Mouse (Mus musculus) kidney, postnatal 36 days (tissue): ENCODE measurements around the gene Gm9936.

ENCODE experiments used
- DNase-seq, 2 experiments: peaks; one replicate each; pipeline ENCODE4 v3.0.0; 2021 to 2022; ENCODE audit warnings: mixed read lengths in 2 of 2

Gene Gm9936

GRCm38 (mm10) chr5:114836886-114837285 is 21.6 kb downstream of the Gm9936 start:
- no peak for DNase-seq

GRCm38 (mm10) chr5:114829740-114830139 is 28.7 kb downstream of the Gm9936 start:
- DNase-seq: no peak

- no peak for DNase-seq
Observed at GRCm38 (mm10) chr5:114827427-114827826, 31.1 kb downstream of the Gm9936 start.

GRCm38 (mm10) chr5:114825978-114826691 is 32.3 kb downstream of the Gm9936 start:
- peak; percentile 88 to 95 for DNase-seq

- DNase-seq: peak; percentile 48 to 70
Observed at GRCm38 (mm10) chr5:114824197-114824596, 34.3 kb downstream of the Gm9936 start.

GRCm38 (mm10) chr5:114822796-114823688 is 35.4 kb downstream of the Gm9936 start, which contains the start of gene 1500011B03Rik:
1500011B03Rik (minus strand) TSS chr5:114823468.
- DNase-seq: peak; percentile 62 to 87

- peak; percentile 42 to 55 for DNase-seq
Observed at GRCm38 (mm10) chr5:114818124-114818523, 40.4 kb downstream of the Gm9936 start.

- DNase-seq: no peak
Observed at GRCm38 (mm10) chr5:114816599-114816998, 41.9 kb downstream of the Gm9936 start.

GRCm38 (mm10) chr5:114813525-114814181 is 44.8 kb downstream of the Gm9936 start:
- peak; percentile 85 to 92 for DNase-seq

GRCm38 (mm10) chr5:114809826-114810225 is 48.7 kb downstream of the Gm9936 start:
- DNase-seq: no peak

GRCm38 (mm10) chr5:114809181-114809756 is 49.2 kb downstream of the Gm9936 start:
- no peak for DNase-seq

GRCm38 (mm10) chr5:114808385-114808784 is 50.1 kb downstream of the Gm9936 start:
- no peak for DNase-seq

- DNase-seq: no peak
Observed at GRCm38 (mm10) chr5:114807893-114808292, 50.6 kb downstream of the Gm9936 start.

GRCm38 (mm10) chr5:114807468-114807867 is 51.0 kb downstream of the Gm9936 start:
- DNase-seq: no peak

GRCm38 (mm10) chr5:114807063-114807462 is 51.4 kb downstream of the Gm9936 start:
- DNase-seq: no peak

GRCm38 (mm10) chr5:114806636-114807035 is 51.8 kb downstream of the Gm9936 start:
- peak in 1 of 2 experiments; percentile 26 for DNase-seq
